Comparison of ENCODE assay signal across 8 mouse cellular contexts in genomic region chr12:13145186-13146115, GRCm38 (mm10).
A peak's percentile ranks its signal among the peaks of the same experiment; 100 is the strongest.
DNase-seq lines count a peak whose midpoint lies in the region; ATAC-seq and TF ChIP-seq lines count a peak whose summit lies in the region.

No protein-coding gene starts in this region.

- TF ChIP-seq CTCF in forebrain, postnatal 0 days (IDR thresholded peaks at IDR 0.05; ENCODE audit: low read depth): no peak
- no peak for TF ChIP-seq CTCF in lung, postnatal 0 days (IDR thresholded peaks at IDR 0.05)

- DNase-seq in forebrain, postnatal 0 days: peak; percentile 37
- DNase-seq in kidney, adult 8-10 months: peak; percentile 53 to 81
- DNase-seq in lung, postnatal 0 days (ENCODE audit: low spot score): peak; percentile 89
- no peak for DNase-seq in cerebellum, postnatal 4 days (ENCODE audit: low spot score in 2 of 2)
- DNase-seq in layer of hippocampus, postnatal 36 days: no peak

- H3K4me3 ChIP-seq in forebrain, postnatal 0 days (ENCODE audit: low read depth, low read length): no peak overlapping the region
- no peak overlapping the region for H3K4me3 ChIP-seq in forebrain, embryonic 13.5 days
- no peak overlapping the region for H3K4me3 ChIP-seq in embryonic facial prominence, embryonic 15.5 days (replicated peaks)
- no peak overlapping the region for H3K4me3 ChIP-seq in lung, postnatal 0 days (ENCODE audit: low read depth, low read length)

- no peak overlapping the region for H3K9ac ChIP-seq in forebrain, postnatal 0 days
- H3K9ac ChIP-seq in forebrain, embryonic 13.5 days: no peak overlapping the region
- no peak overlapping the region for H3K9ac ChIP-seq in embryonic facial prominence, embryonic 15.5 days
- H3K9ac ChIP-seq in lung, postnatal 0 days (replicated peaks; ENCODE audit: low read depth): no peak overlapping the region

- peak; percentile 88 for TF ChIP-seq EP300 in lung, postnatal 0 days (IDR thresholded peaks at IDR 0.05)

- H3K27me3 ChIP-seq in forebrain, postnatal 0 days (ENCODE audit: insufficient read depth, low read length): no peaks in the 10 kb centered on the region
- H3K27me3 ChIP-seq in forebrain, embryonic 13.5 days: no peaks in the 10 kb centered on the region
- no peaks in the 10 kb centered on the region for H3K27me3 ChIP-seq in embryonic facial prominence, embryonic 15.5 days
- H3K27me3 ChIP-seq in lung, postnatal 0 days (replicated peaks; ENCODE audit: insufficient read depth, low read length): no peaks in the 10 kb centered on the region

- ATAC-seq in forebrain, postnatal 0 days: peak; percentile 84
- no peak for ATAC-seq in forebrain, embryonic 13.5 days
- ATAC-seq in embryonic facial prominence, embryonic 15.5 days (ENCODE audit: insufficient number of reproducible peaks, low FRiP score, low TSS enrichment, low read depth): peak; percentile 39; the same call in 1 of the 2 replicates
- ATAC-seq in lung, postnatal 0 days: peak; percentile 90
- no peak; the same call in 1 of the 2 replicates for ATAC-seq in erythroid progenitor cell, adult 5-6 weeks (replicated peaks; ENCODE audit: low FRiP score, poor library complexity, severe bottlenecking)

- no peak overlapping the region for H3K4me2 ChIP-seq in forebrain, postnatal 0 days (ENCODE audit: low read depth)
- H3K4me2 ChIP-seq in forebrain, embryonic 13.5 days: no peak overlapping the region
- no peak overlapping the region for H3K4me2 ChIP-seq in embryonic facial prominence, embryonic 15.5 days (replicated peaks)
- no peak overlapping the region for H3K4me2 ChIP-seq in lung, postnatal 0 days (replicated peaks; ENCODE audit: low read depth, low read length)

- peaks cover 6% of the 10 kb centered on the region; the same call in 1 of the 2 replicates for H3K4me1 ChIP-seq in forebrain, postnatal 0 days (ENCODE audit: insufficient read depth)
- H3K4me1 ChIP-seq in forebrain, embryonic 13.5 days: no peaks in the 10 kb centered on the region
- H3K4me1 ChIP-seq in embryonic facial prominence, embryonic 15.5 days: peaks cover 13% of the 10 kb centered on the region
- H3K4me1 ChIP-seq in lung, postnatal 0 days (ENCODE audit: insufficient read depth, low read depth, low read length): peaks cover 7% of the 10 kb centered on the region; the same call in 1 of the 2 replicates

- H3K36me3 ChIP-seq in forebrain, postnatal 0 days (ENCODE audit: insufficient read depth): no peaks in the 10 kb centered on the region
- H3K36me3 ChIP-seq in forebrain, embryonic 13.5 days (ENCODE audit: poor library complexity, severe bottlenecking): no peaks in the 10 kb centered on the region
- H3K36me3 ChIP-seq in embryonic facial prominence, embryonic 15.5 days: no peaks in the 10 kb centered on the region
- H3K36me3 ChIP-seq in lung, postnatal 0 days (ENCODE audit: insufficient read depth, low read length): no peaks in the 10 kb centered on the region

- H3K9me3 ChIP-seq in forebrain, postnatal 0 days (ENCODE audit: low read length): no peaks in the 10 kb centered on the region
- no peaks in the 10 kb centered on the region for H3K9me3 ChIP-seq in forebrain, embryonic 13.5 days (replicated peaks)
- H3K9me3 ChIP-seq in embryonic facial prominence, embryonic 15.5 days (replicated peaks): no peaks in the 10 kb centered on the region
- no peaks in the 10 kb centered on the region for H3K9me3 ChIP-seq in lung, postnatal 0 days (ENCODE audit: low read length)

- H3K27ac ChIP-seq in forebrain, postnatal 0 days (ENCODE audit: low read depth, low read length): peak overlapping the region; percentile 47
- H3K27ac ChIP-seq in forebrain, embryonic 13.5 days: no peak overlapping the region
- 0 out of 2 replicates have a peak overlapping the region, but pooled peaks have one; percentile 11 for H3K27ac ChIP-seq in embryonic facial prominence, embryonic 15.5 days (replicated peaks)
- H3K27ac ChIP-seq in lung, postnatal 0 days (ENCODE audit: low read length): 0 out of 2 replicates have a peak overlapping the region, but pooled peaks have one; percentile 9

- WGBS in forebrain, postnatal 0 days: 49% methylated on average over 10 of the region's 10 CpGs
- 66% methylated on average over 10 of the region's 10 CpGs for WGBS in forebrain, embryonic 13.5 days
- WGBS in embryonic facial prominence, embryonic 15.5 days: 28% methylated on average over 10 of the region's 10 CpGs
- 17% methylated on average over 10 of the region's 10 CpGs for WGBS in lung, postnatal 0 days

Comparison
In these comparisons a context has a peak if more than half of its experiments do, and no peak if none do; other contexts are left out.
1. ATAC-seq: peak in forebrain, postnatal 0 days (single experiment), embryonic facial prominence, embryonic 15.5 days (single experiment) and lung, postnatal 0 days (single experiment); none in forebrain, embryonic 13.5 days (single experiment) and erythroid progenitor cell, adult 5-6 weeks (single experiment).
2. DNase-seq: peak in forebrain, postnatal 0 days (single experiment), kidney, adult 8-10 months (2 of 2) and lung, postnatal 0 days (single experiment); none in cerebellum, postnatal 4 days (0 of 2) and layer of hippocampus, postnatal 36 days (0 of 2).